Comparison of ENCODE assay signal across 8 mouse cellular contexts in genomic region chr5:120102732-120103131, GRCm38 (mm10). TPM values are rescaled to one million over a fixed set of nuclear protein-coding genes. Genes with fewer than 3 reads are reported as not detected.
DNase-seq lines count a peak whose midpoint lies in the region; ATAC-seq and TF ChIP-seq lines count a peak whose summit lies in the region.

No protein-coding gene starts in this region.

- no peaks in the 10 kb centered on the region for H3K36me3 ChIP-seq in kidney, adult 2 months (ENCODE audit: control insufficient read depth, insufficient read depth, low read length)
- no peaks in the 10 kb centered on the region for H3K36me3 ChIP-seq in kidney, embryonic 15.5 days
- no peaks in the 10 kb centered on the region for H3K36me3 ChIP-seq in limb, embryonic 11.5 days (ENCODE audit: control insufficient read depth, insufficient read depth, low read length)

- TF ChIP-seq POLR2A in kidney, adult 2 months (IDR thresholded peaks at IDR 0.05; ENCODE audit: low read depth, low read length): no peak
- peak; percentile 39; the same call in 1 of the 2 replicates for TF ChIP-seq POLR2A in bone marrow, adult 2 months (IDR thresholded peaks at IDR 0.05; ENCODE audit: borderline replicate concordance, control insufficient read depth, low read depth, low read length)

- H3K27me3 ChIP-seq in kidney, adult 2 months (replicated peaks; ENCODE audit: control insufficient read depth, insufficient read depth, low read length): no peaks in the 10 kb centered on the region
- peaks cover 28% of the 10 kb centered on the region for H3K27me3 ChIP-seq in kidney, embryonic 15.5 days
- no peaks in the 10 kb centered on the region for H3K27me3 ChIP-seq in limb, embryonic 11.5 days (ENCODE audit: control insufficient read depth, insufficient read depth, low read length)

- no peaks in the 10 kb centered on the region for H3K9me3 ChIP-seq in kidney, embryonic 15.5 days (replicated peaks)
- H3K9me3 ChIP-seq in limb, embryonic 11.5 days (ENCODE audit: control insufficient read depth, low read length): no peaks in the 10 kb centered on the region; the same call in 1 of the 2 replicates

- H3K27ac ChIP-seq in kidney, adult 2 months (ENCODE audit: insufficient read depth, low read depth, low read length): no peak overlapping the region
- no peak overlapping the region for H3K27ac ChIP-seq in kidney, embryonic 15.5 days
- H3K27ac ChIP-seq in bone marrow, adult 2 months (ENCODE audit: control insufficient read depth, insufficient read depth, low read depth, low read length, poor library complexity): no peak overlapping the region
- no peak overlapping the region for H3K27ac ChIP-seq in limb, embryonic 11.5 days (replicated peaks; ENCODE audit: low read depth, low read length)

- TF ChIP-seq CTCF in kidney, adult 2 months (conservative IDR thresholded peaks at IDR 0.05; ENCODE audit: insufficient read depth, insufficient read length, low read depth, low read length): peak; percentile 99
- peak; percentile 100 for TF ChIP-seq CTCF in bone marrow, adult 2 months (IDR thresholded peaks at IDR 0.05; ENCODE audit: control insufficient read depth, insufficient read depth, low read length)

- H3K9ac ChIP-seq in kidney, embryonic 15.5 days: no peak overlapping the region
- H3K9ac ChIP-seq in limb, embryonic 11.5 days (ENCODE audit: low read length): no peak overlapping the region

- 14% methylated on average over 12 of the region's 12 CpGs for WGBS in kidney, adult 2 months
- WGBS in kidney, embryonic 15.5 days: 13% methylated on average over 12 of the region's 12 CpGs
- 13% methylated on average over 12 of the region's 12 CpGs for WGBS in bone marrow, adult 2 months
- 11% methylated on average over 12 of the region's 12 CpGs for WGBS in limb, embryonic 11.5 days

- H3K4me3 ChIP-seq in kidney, adult 2 months (ENCODE audit: insufficient read depth, low read depth, low read length): no peak overlapping the region
- H3K4me3 ChIP-seq in kidney, embryonic 15.5 days (replicated peaks): no peak overlapping the region
- no peak overlapping the region for H3K4me3 ChIP-seq in bone marrow, adult 2 months (replicated peaks; ENCODE audit: control insufficient read depth, low read depth, low read length)
- H3K4me3 ChIP-seq in limb, embryonic 11.5 days (ENCODE audit: low read depth, low read length): no peak overlapping the region

- peak; percentile 13 for DNase-seq in kidney, adult 2 months
- DNase-seq in ES-CJ7 (ENCODE audit: low read depth, low spot score): peak; percentile 86
- DNase-seq in frontal cortex, postnatal 25 days (ENCODE audit: low spot score in 2 of 2): peak; percentile 20 to 40
- peak; percentile 88 for DNase-seq in limb, embryonic 11.5 days (ENCODE audit: low spot score)
- DNase-seq in naive thymus-derived CD4-positive, alpha-beta T cell, adult 2 months (ENCODE audit: low read depth): peak; percentile 85
- DNase-seq in thymus, postnatal 25 days: peak; percentile 53

- no peaks in the 10 kb centered on the region for H3K4me1 ChIP-seq in kidney, adult 2 months (ENCODE audit: control insufficient read depth, insufficient read depth, low read length)
- H3K4me1 ChIP-seq in kidney, embryonic 15.5 days: no peaks in the 10 kb centered on the region
- H3K4me1 ChIP-seq in bone marrow, adult 2 months (ENCODE audit: control insufficient read depth, insufficient read depth, low read length): no peaks in the 10 kb centered on the region
- no peaks in the 10 kb centered on the region for H3K4me1 ChIP-seq in limb, embryonic 11.5 days (ENCODE audit: control insufficient read depth, insufficient read depth, low read length)

- no peak overlapping the region for H3K4me2 ChIP-seq in kidney, embryonic 15.5 days
- no peak overlapping the region for H3K4me2 ChIP-seq in limb, embryonic 11.5 days (ENCODE audit: low read depth, severe bottlenecking)

- ATAC-seq in kidney, embryonic 15.5 days (replicated peaks; ENCODE audit: low FRiP score): no peak
- no peak for ATAC-seq in limb, embryonic 11.5 days (ENCODE audit: insufficient number of reproducible peaks, low FRiP score, low TSS enrichment, low read depth)

RNA-seq across cellular contexts. Expression of gene Rbm19, which starts 13.5 kb away (rescaled TPM):
- 10.7 and 12.1 TPM in 2 replicates for polyA plus RNA-seq in kidney, adult 2 months (2012; rRNA removed)
- polyA plus RNA-seq in kidney, embryonic 15.5 days (2015; fragmentation: Nextera tagmentation; extraction: Ambion mirVana): 25.0 and 25.9 TPM in 2 replicates
- polyA plus RNA-seq in bone marrow, adult 2 months (2011; ENCODE audit: insufficient read depth, insufficient read length, low replicate concordance, missing spikeins): 6.8 and 21.3 TPM in 2 replicates
- polyA plus RNA-seq in limb, embryonic 11.5 days (2014; fragmentation: Nextera tagmentation; extraction: Ambion mirVana): 22.5 and 24.2 TPM in 2 replicates

Comparison
In these comparisons a context has a peak if more than half of its experiments do, and no peak if none do; other contexts are left out.
1. DNase-seq: peak in every context shown above with its lines; median percentile 88 in limb, embryonic 11.5 days; 86 in ES-CJ7; 85 in naive thymus-derived CD4-positive, alpha-beta T cell, adult 2 months; 53 in thymus, postnatal 25 days; 30 in frontal cortex, postnatal 25 days; 13 in kidney, adult 2 months.